17 mouse cellular contexts compared by ENCODE assay signal in genomic region chr5:62764161-62764560, GRCm38 (mm10). TPM values are rescaled to one million over a fixed set of nuclear protein-coding genes. Genes with fewer than 3 reads are reported as not detected.
DNase-seq lines count a peak whose midpoint lies in the region; ATAC-seq and TF ChIP-seq lines count a peak whose summit lies in the region.
"Had no signal": no experiment of that assay in that cellular context is flagged by ENCODE, and none has a peak within 500 bp of the region (broad histone marks: within the 10 kb centered on the region; RNA-seq: fewer than 3 reads in every experiment).

No protein-coding gene starts in this region.

- 65% methylated on average over 5 of the region's 5 CpGs for WGBS in hindbrain, postnatal 0 days
- whole genome bisulfite sequencing in hindbrain, embryonic 10.5 days: 83% methylated on average over 5 of the region's 5 CpGs
- WGBS in liver, adult 2 months: 78% methylated on average over 5 of the region's 5 CpGs
- 68% methylated on average over 5 of the region's 5 CpGs for WGBS in liver, embryonic 12.5 days (ENCODE audit: insufficient replicate concordance)
- WGBS in liver, postnatal 0 days (ENCODE audit: insufficient replicate concordance): 74% methylated on average over 5 of the region's 5 CpGs

- no peaks in the 10 kb centered on the region for H3K4me1 ChIP-seq in hindbrain, postnatal 0 days (ENCODE audit: insufficient read depth, low read length)
- H3K4me1 ChIP-seq in hindbrain, embryonic 10.5 days (replicated peaks): peaks cover 2% of the 10 kb centered on the region; the same call in 1 of the 2 replicates
- peaks cover 20% of the 10 kb centered on the region for H3K4me1 ChIP-seq in liver, adult 2 months (ENCODE audit: control insufficient read depth, insufficient read depth, low read length)
- H3K4me1 ChIP-seq in liver, embryonic 12.5 days: peaks cover 15% of the 10 kb centered on the region
- peaks cover 17% of the 10 kb centered on the region for H3K4me1 ChIP-seq in brown adipose tissue, adult 24 weeks (ENCODE audit: control insufficient read depth, insufficient read depth, insufficient read length, low read length)
- peaks cover 16% of the 10 kb centered on the region for H3K4me1 ChIP-seq in liver, postnatal 0 days (ENCODE audit: insufficient read depth)
- H3K4me1 ChIP-seq: neural tube, embryonic 12.5 days had no signal

- TF ChIP-seq POLR2A in liver, adult 2 months (IDR thresholded peaks at IDR 0.05; ENCODE audit: extremely low read depth, insufficient read depth, low read length): no peak

- H3K27me3 ChIP-seq in hindbrain, postnatal 0 days (ENCODE audit: insufficient read depth, low read length): no peaks in the 10 kb centered on the region
- peaks cover 17% of the 10 kb centered on the region for H3K27me3 ChIP-seq in hindbrain, embryonic 10.5 days (ENCODE audit: insufficient read depth, poor library complexity, severe bottlenecking)
- no peaks in the 10 kb centered on the region for H3K27me3 ChIP-seq in liver, adult 2 months (ENCODE audit: control insufficient read depth, insufficient read depth, low read length)
- H3K27me3 ChIP-seq in liver, embryonic 12.5 days (replicated peaks): peaks cover 17% of the 10 kb centered on the region
- no peaks in the 10 kb centered on the region for H3K27me3 ChIP-seq in liver, postnatal 0 days (ENCODE audit: insufficient read depth, low read length)
- H3K27me3 ChIP-seq: neural tube, embryonic 12.5 days had no signal

- H3K4me2 ChIP-seq in hindbrain, postnatal 0 days (ENCODE audit: low read depth, low read length): peak overlapping the region; percentile 80
- no peak overlapping the region for H3K4me2 ChIP-seq in liver, embryonic 12.5 days
- peak overlapping the region; percentile 71; the same call in 1 of the 2 replicates for H3K4me2 ChIP-seq in liver, postnatal 0 days (ENCODE audit: low read depth, low read length)
- H3K4me2 ChIP-seq: liver, embryonic 13.5 days; midbrain, embryonic 12.5 days; neural tube, embryonic 12.5 days had no signal

- H3K79me2 ChIP-seq in liver, adult 2 months (ENCODE audit: control insufficient read depth, insufficient read depth, low read length): peaks cover 7% of the 10 kb centered on the region; the same call in 1 of the 2 replicates

- no peak for TF ChIP-seq CTCF in hindbrain, postnatal 0 days (IDR thresholded peaks at IDR 0.05; ENCODE audit: low read depth)
- TF ChIP-seq CTCF in liver, adult 2 months (IDR thresholded peaks at IDR 0.05; ENCODE audit: low read depth, low read length): no peak
- TF ChIP-seq CTCF in liver, postnatal 0 days (IDR thresholded peaks at IDR 0.05; ENCODE audit: low read depth): no peak

- no peak for ATAC-seq in hindbrain, postnatal 0 days
- no peak for ATAC-seq in liver, embryonic 12.5 days
- no peak for ATAC-seq in liver, postnatal 0 days
- ATAC-seq: forebrain, embryonic 14.5 days had no signal

- H3K9me3 ChIP-seq in hindbrain, postnatal 0 days (ENCODE audit: low read length): no peaks in the 10 kb centered on the region
- no peaks in the 10 kb centered on the region for H3K9me3 ChIP-seq in hindbrain, embryonic 10.5 days
- no peaks in the 10 kb centered on the region for H3K9me3 ChIP-seq in liver, embryonic 12.5 days (replicated peaks)
- H3K9me3 ChIP-seq in liver, postnatal 0 days (ENCODE audit: low read length): no peaks in the 10 kb centered on the region
- H3K9me3 ChIP-seq: liver, embryonic 13.5 days; midbrain, embryonic 12.5 days; neural tube, embryonic 12.5 days had no signal

- H3K9ac ChIP-seq in hindbrain, postnatal 0 days (replicated peaks; ENCODE audit: low read length): no peak overlapping the region
- H3K9ac ChIP-seq in liver, adult 2 months (ENCODE audit: low read depth, low read length): no peak overlapping the region
- H3K9ac ChIP-seq in liver, embryonic 12.5 days: no peak overlapping the region
- no peak overlapping the region for H3K9ac ChIP-seq in liver, postnatal 0 days (replicated peaks)
- H3K9ac ChIP-seq: liver, embryonic 13.5 days; midbrain, embryonic 12.5 days; neural tube, embryonic 12.5 days had no signal

- no peak for TF ChIP-seq EP300 in liver, postnatal 0 days (IDR thresholded peaks at IDR 0.05; ENCODE audit: low read depth)

- H3K27ac ChIP-seq in hindbrain, postnatal 0 days: 0 out of 2 replicates have a peak overlapping the region, but pooled peaks have one; percentile 26
- H3K27ac ChIP-seq in hindbrain, embryonic 10.5 days: no peak overlapping the region
- no peak overlapping the region for H3K27ac ChIP-seq in liver, adult 2 months (replicated peaks; ENCODE audit: insufficient read depth, low read depth, low read length)
- H3K27ac ChIP-seq in liver, embryonic 12.5 days: no peak overlapping the region
- 0 out of 2 replicates have a peak overlapping the region, but pooled peaks have one; percentile 21 for H3K27ac ChIP-seq in brown adipose tissue, adult 24 weeks (replicated peaks; ENCODE audit: low read depth, low read length)
- H3K27ac ChIP-seq in liver, postnatal 0 days (ENCODE audit: low read depth): peak overlapping the region; percentile 20; the same call in 1 of the 2 replicates
- H3K27ac ChIP-seq: liver, embryonic 13.5 days; midbrain, embryonic 12.5 days; neural tube, embryonic 12.5 days had no signal

- no peak for DNase-seq in hindbrain, postnatal 0 days (ENCODE audit: low spot score)
- DNase-seq in hindbrain, embryonic 10.5 days (ENCODE audit: low spot score): no peak
- DNase-seq in liver, adult 2 months (ENCODE audit: extremely low read depth, low read depth, low spot score): no peak
- DNase-seq in liver, postnatal 0 days: no peak
- no peak for DNase-seq in urinary bladder, adult 2 months (ENCODE audit: low spot score)
- no peak for DNase-seq in urinary bladder, adult 18-20 months (ENCODE audit: low spot score in 2 of 2)
- DNase-seq: adrenal gland, adult 2 months; cerebellum, postnatal 25 days; gastrocnemius, postnatal 10 days; liver, embryonic 13.5 days had no signal

- no peaks in the 10 kb centered on the region for H3K36me3 ChIP-seq in hindbrain, postnatal 0 days (ENCODE audit: insufficient read depth, low read length)
- no peaks in the 10 kb centered on the region for H3K36me3 ChIP-seq in hindbrain, embryonic 10.5 days
- no peaks in the 10 kb centered on the region for H3K36me3 ChIP-seq in liver, adult 2 months (ENCODE audit: control insufficient read depth, insufficient read depth, low read length)
- H3K36me3 ChIP-seq in liver, embryonic 12.5 days: no peaks in the 10 kb centered on the region
- no peaks in the 10 kb centered on the region for H3K36me3 ChIP-seq in liver, postnatal 0 days (replicated peaks; ENCODE audit: insufficient read depth, low read length)
- H3K36me3 ChIP-seq: liver, embryonic 13.5 days; midbrain, embryonic 12.5 days; neural tube, embryonic 12.5 days had no signal

- peak overlapping the region; percentile 70 for H3K4me3 ChIP-seq in hindbrain, postnatal 0 days (ENCODE audit: low read length)
- no peak overlapping the region for H3K4me3 ChIP-seq in hindbrain, embryonic 10.5 days
- peak overlapping the region; percentile 7; the same call in 1 of the 2 replicates for H3K4me3 ChIP-seq in liver, adult 2 months (ENCODE audit: insufficient read depth, low read depth, low read length)
- no peak overlapping the region for H3K4me3 ChIP-seq in liver, embryonic 12.5 days
- H3K4me3 ChIP-seq in brown adipose tissue, adult 24 weeks (ENCODE audit: insufficient read depth, low read depth, low read length): 0 out of 2 replicates have a peak overlapping the region, but pooled peaks have one; percentile 10
- no peak overlapping the region for H3K4me3 ChIP-seq in liver, postnatal 0 days (ENCODE audit: low read depth, low read length)
- H3K4me3 ChIP-seq: liver, embryonic 13.5 days; midbrain, embryonic 12.5 days; neural tube, embryonic 12.5 days had no signal

RNA-seq across cellular contexts. Expression of gene Arap2, which starts 1.8 kb away (rescaled TPM):
- 14.3 and 17.2 TPM in 2 replicates for total RNA-seq in hindbrain, postnatal 0 days (2014; rRNA removed)
- polyA plus RNA-seq in hindbrain, postnatal 0 days (2015; fragmentation: Nextera tagmentation; extraction: Ambion mirVana): 14.2 and 14.5 TPM in 2 replicates
- 0.77 and 1.2 TPM in 2 replicates for polyA plus RNA-seq in hindbrain, embryonic 10.5 days (2016; fragmentation: Nextera tagmentation; extraction: Ambion mirVana)
- total RNA-seq in liver, adult 2 months (2014; rRNA removed): 24.0 and 28.9 TPM in 2 replicates
- polyA plus RNA-seq in liver, adult 2 months (2012; rRNA removed): 1.7 and 2.1 TPM in 2 replicates
- 2.8 and 3.2 TPM in 2 replicates for polyA plus RNA-seq in liver, embryonic 12.5 days (2016; fragmentation: Nextera tagmentation; extraction: Ambion mirVana)
- polyA plus RNA-seq in brown adipose tissue, adult 24 weeks (2012; ENCODE audit: insufficient read depth, insufficient read length, missing spikeins): 3.9 and 6.7 TPM in 2 replicates
- 6.8 and 7.9 TPM in 2 replicates for polyA plus RNA-seq in liver, postnatal 0 days (2015; fragmentation: Nextera tagmentation; extraction: Ambion mirVana)
- 8.2 and 9.3 TPM in 2 replicates for polyA plus RNA-seq in urinary bladder, adult 2 months (2012; rRNA removed)

RNA-seq across cellular contexts. Expression of gene Dthd1, which starts 49.5 kb away (rescaled TPM):
- total RNA-seq in hindbrain, postnatal 0 days (2014; rRNA removed): not detected in 2 replicates
- not detected in 2 replicates for polyA plus RNA-seq in hindbrain, postnatal 0 days (2015; fragmentation: Nextera tagmentation; extraction: Ambion mirVana)
- polyA plus RNA-seq in hindbrain, embryonic 10.5 days (2016; fragmentation: Nextera tagmentation; extraction: Ambion mirVana): not detected in 2 replicates
- not detected in 2 replicates for total RNA-seq in liver, adult 2 months (2014; rRNA removed)
- polyA plus RNA-seq in liver, adult 2 months (2012; rRNA removed): 0.04 TPM in 1 of 2 replicates, not detected in the other
- polyA plus RNA-seq in liver, embryonic 12.5 days (2016; fragmentation: Nextera tagmentation; extraction: Ambion mirVana): not detected in 2 replicates
- not detected in 2 replicates for polyA plus RNA-seq in brown adipose tissue, adult 24 weeks (2012; ENCODE audit: insufficient read depth, insufficient read length, missing spikeins)
- polyA plus RNA-seq in liver, postnatal 0 days (2015; fragmentation: Nextera tagmentation; extraction: Ambion mirVana): not detected in 2 replicates
- polyA plus RNA-seq in urinary bladder, adult 2 months (2012; rRNA removed): not detected in 2 replicates
- total RNA-seq: adrenal gland, adult 2 months; gastrocnemius, postnatal 10 days; left cerebral cortex, adult 18-20 months had no signal
- polyA plus RNA-seq: adrenal gland, adult 2 months; forebrain, embryonic 14.5 days; liver, embryonic 13.5 days; midbrain, embryonic 12.5 days; neural tube, embryonic 12.5 days; thymus, postnatal 0 days had no signal

Comparison
In these comparisons a context has a peak if more than half of its experiments do, and no peak if none do; other contexts are left out.
1. H3K27ac ChIP-seq: peak in hindbrain, postnatal 0 days (single experiment), brown adipose tissue, adult 24 weeks (single experiment) and liver, postnatal 0 days (single experiment); none in hindbrain, embryonic 10.5 days (single experiment), liver, adult 2 months (single experiment) and liver, embryonic 12.5 days (single experiment).
2. H3K4me3 ChIP-seq: peak in hindbrain, postnatal 0 days (single experiment), liver, adult 2 months (single experiment) and brown adipose tissue, adult 24 weeks (single experiment); none in hindbrain, embryonic 10.5 days (single experiment), liver, embryonic 12.5 days (single experiment) and liver, postnatal 0 days (single experiment).